In genomic region chr8:116652949-116653348, GRCm38 (mm10) we compare ENCODE assay signal across 9 mouse cellular contexts.
DNase-seq lines count a peak whose midpoint lies in the region; ATAC-seq and TF ChIP-seq lines count a peak whose summit lies in the region.
"Had no signal": no experiment of that assay in that cellular context is flagged by ENCODE, and none has a peak within 500 bp of the region (broad histone marks: within the 10 kb centered on the region; RNA-seq: fewer than 3 reads in every experiment).

No protein-coding gene starts in this region.

- no peaks in the 10 kb centered on the region for H3K9me3 ChIP-seq in liver, embryonic 16.5 days (replicated peaks; ENCODE audit: control insufficient read depth, low read length)
- H3K9me3 ChIP-seq in liver, embryonic 12.5 days (replicated peaks): no peaks in the 10 kb centered on the region
- no peaks in the 10 kb centered on the region for H3K9me3 ChIP-seq in forebrain, embryonic 15.5 days
- no peaks in the 10 kb centered on the region for H3K9me3 ChIP-seq in kidney, postnatal 0 days (replicated peaks; ENCODE audit: low read length)

- no peak overlapping the region for H3K9ac ChIP-seq in liver, embryonic 16.5 days (ENCODE audit: low read depth, low read length)
- H3K9ac ChIP-seq in liver, embryonic 12.5 days: no peak overlapping the region
- H3K9ac ChIP-seq in forebrain, embryonic 15.5 days (replicated peaks): no peak overlapping the region
- H3K9ac ChIP-seq in kidney, postnatal 0 days (ENCODE audit: low read depth, low read length): no peak overlapping the region

- no peak for TF ChIP-seq CTCF in cerebellum, adult 2 months (IDR thresholded peaks at IDR 0.05; ENCODE audit: borderline replicate concordance, insufficient read depth, low read depth, low read length)
- TF ChIP-seq CTCF in kidney, postnatal 0 days (IDR thresholded peaks at IDR 0.05; ENCODE audit: low read depth): no peak

- H3K27me3 ChIP-seq in liver, embryonic 16.5 days (ENCODE audit: control insufficient read depth, insufficient read depth, low read depth, low read length): no peaks in the 10 kb centered on the region
- H3K27me3 ChIP-seq in liver, embryonic 12.5 days (replicated peaks): no peaks in the 10 kb centered on the region
- H3K27me3 ChIP-seq in cerebellum, adult 2 months (ENCODE audit: control insufficient read depth, insufficient read depth, low read length): no peaks in the 10 kb centered on the region
- H3K27me3 ChIP-seq in forebrain, embryonic 15.5 days: no peaks in the 10 kb centered on the region
- no peaks in the 10 kb centered on the region for H3K27me3 ChIP-seq in kidney, postnatal 0 days (ENCODE audit: insufficient read depth, low read length)

- H3K4me1 ChIP-seq in liver, embryonic 16.5 days (ENCODE audit: control insufficient read depth, low read depth, low read length): no peaks in the 10 kb centered on the region
- H3K4me1 ChIP-seq in liver, embryonic 12.5 days: no peaks in the 10 kb centered on the region; the same call in 1 of the 2 replicates
- H3K4me1 ChIP-seq in cerebellum, adult 2 months (ENCODE audit: control insufficient read depth, insufficient read depth, low read length): peaks cover 13% of the 10 kb centered on the region
- peaks cover 9% of the 10 kb centered on the region for H3K4me1 ChIP-seq in forebrain, embryonic 15.5 days
- 0 out of 2 replicates have a peak, but pooled peaks cover 2% of the 10 kb centered on the region for H3K4me1 ChIP-seq in kidney, postnatal 0 days (replicated peaks; ENCODE audit: insufficient read depth, low read length)

- peak; percentile 39 to 63 for DNase-seq in cerebellum, adult 2 months
- peak; percentile 14 for DNase-seq in kidney, postnatal 0 days (ENCODE audit: low spot score)
- DNase-seq in right cerebral cortex, postnatal 25 days: no peak
- DNase-seq in adrenal gland, adult 2 months: no peak
- no peak for DNase-seq in gastrocnemius, postnatal 4 days (ENCODE audit: low spot score in 2 of 2)

- 54% methylated on average over 4 of the region's 4 CpGs for WGBS in liver, embryonic 16.5 days (ENCODE audit: insufficient replicate concordance)
- 73% methylated on average over 4 of the region's 4 CpGs for WGBS in liver, embryonic 12.5 days (ENCODE audit: insufficient replicate concordance)
- 36% methylated on average over 4 of the region's 4 CpGs for WGBS in cerebellum, adult 2 months
- 22% methylated on average over 4 of the region's 4 CpGs for WGBS in forebrain, embryonic 15.5 days
- 64% methylated on average over 4 of the region's 4 CpGs for WGBS in kidney, postnatal 0 days

- H3K36me3 ChIP-seq in liver, embryonic 16.5 days (ENCODE audit: control insufficient read depth, insufficient read depth): no peaks in the 10 kb centered on the region
- H3K36me3 ChIP-seq in liver, embryonic 12.5 days: no peaks in the 10 kb centered on the region
- H3K36me3 ChIP-seq in forebrain, embryonic 15.5 days: no peaks in the 10 kb centered on the region
- no peaks in the 10 kb centered on the region for H3K36me3 ChIP-seq in kidney, postnatal 0 days (ENCODE audit: insufficient read depth, low read length)

- H3K4me3 ChIP-seq in liver, embryonic 16.5 days (ENCODE audit: low read depth, low read length): no peak overlapping the region
- no peak overlapping the region for H3K4me3 ChIP-seq in liver, embryonic 12.5 days
- H3K4me3 ChIP-seq in cerebellum, adult 2 months (replicated peaks; ENCODE audit: insufficient read depth, low read depth, low read length): no peak overlapping the region
- no peak overlapping the region for H3K4me3 ChIP-seq in forebrain, embryonic 15.5 days
- no peak overlapping the region for H3K4me3 ChIP-seq in kidney, postnatal 0 days (replicated peaks; ENCODE audit: low read depth, low read length)

- H3K4me2 ChIP-seq in liver, embryonic 16.5 days (ENCODE audit: low read depth, low read length): no peak overlapping the region
- H3K4me2 ChIP-seq in liver, embryonic 12.5 days: no peak overlapping the region
- no peak overlapping the region for H3K4me2 ChIP-seq in forebrain, embryonic 15.5 days (replicated peaks)
- no peak overlapping the region for H3K4me2 ChIP-seq in kidney, postnatal 0 days (ENCODE audit: low read length)
- H3K4me2 ChIP-seq: heart, embryonic 11.5 days had no signal

- no peak for TF ChIP-seq POLR2A in cerebellum, adult 2 months (IDR thresholded peaks at IDR 0.05; ENCODE audit: borderline replicate concordance, insufficient read depth, low read length)

- ATAC-seq in liver, embryonic 16.5 days (ENCODE audit: low read depth): 0 out of 2 replicates have a peak, but pooled peaks have one; percentile 32
- ATAC-seq in liver, embryonic 12.5 days: no peak
- peak; percentile 78 for ATAC-seq in forebrain, embryonic 15.5 days (replicated peaks)
- peak; percentile 87 for ATAC-seq in kidney, postnatal 0 days (replicated peaks; ENCODE audit: low FRiP score, low read depth)

- H3K27ac ChIP-seq in liver, embryonic 16.5 days (ENCODE audit: low read length): no peak overlapping the region
- H3K27ac ChIP-seq in liver, embryonic 12.5 days: no peak overlapping the region
- H3K27ac ChIP-seq in cerebellum, adult 2 months (ENCODE audit: insufficient read depth, low read length): no peak overlapping the region
- no peak overlapping the region for H3K27ac ChIP-seq in forebrain, embryonic 15.5 days (replicated peaks)
- H3K27ac ChIP-seq in kidney, postnatal 0 days: no peak overlapping the region

Comparison
In these comparisons a context has a peak if more than half of its experiments do, and no peak if none do; other contexts are left out.
1. DNase-seq: peak in cerebellum, adult 2 months (2 of 2) and kidney, postnatal 0 days (single experiment); none in right cerebral cortex, postnatal 25 days (single experiment), adrenal gland, adult 2 months (single experiment) and gastrocnemius, postnatal 4 days (0 of 2).